Mouse (Mus musculus) C2C12 (cell line): ENCODE results near the gene Trio.

ENCODE experiments used
- CEBPB ChIP-seq: IDR thresholded peaks from one replicate; pipeline ENCODE4 v1.6.1; 2011; ENCODE audit warnings: low read depth, mild to moderate bottlenecking, control low read depth, moderate library complexity
- CTCF ChIP-seq: IDR thresholded peaks from one replicate; pipeline ENCODE4 v1.5.1; 2011; ENCODE audit not compliant: control insufficient read depth, insufficient read depth, insufficient read length
- MYOG ChIP-seq: IDR thresholded peaks from one replicate; pipeline ENCODE4 v1.6.1; 2011; ENCODE audit not compliant: control insufficient read depth, insufficient read length; ENCODE audit errors: extremely low read depth
- USF1 ChIP-seq: IDR thresholded peaks from one replicate; pipeline ENCODE4 v1.6.1; 2011; ENCODE audit warnings: low read depth, mild to moderate bottlenecking, control low read depth, moderate library complexity

GRCm38 (mm10) chr15:27825390-27825789 lies 200.3 kb downstream of the Trio start:
- no peak for TF ChIP-seq CEBPB
- TF ChIP-seq CTCF, result no peak
- no peak for TF ChIP-seq USF1
- no peak for TF ChIP-seq MYOG
